Mouse (Mus musculus) layer of hippocampus, adult 11-12 months (tissue): Measurements from ENCODE around the gene 5730455P16Rik.
A peak's percentile ranks its signal among the peaks of the same experiment; 100 is the strongest.
"Not testable (repeated sequence)": the region's sequence is repeated elsewhere in the genome, so short reads cannot be mapped to it uniquely, and the experiment has no call there.

Experiments
- DNase-seq: peaks from one replicate; pipeline ENCODE4 v3.0.0; 2022; ENCODE audit warnings: low spot score

The 5730455P16Rik gene

GRCm38 (mm10) chr11:80378452-80379068, 726 bp upstream of the 5730455P16Rik start:
- not testable (repeated sequence) for DNase-seq

GRCm38 (mm10) chr11:80376651-80377050, 1.2 kb downstream of the 5730455P16Rik start:
- DNase-seq, result no peak

GRCm38 (mm10) chr11:80368949-80369348, 8.9 kb downstream of the 5730455P16Rik start:
- no peak for DNase-seq

DNA sequence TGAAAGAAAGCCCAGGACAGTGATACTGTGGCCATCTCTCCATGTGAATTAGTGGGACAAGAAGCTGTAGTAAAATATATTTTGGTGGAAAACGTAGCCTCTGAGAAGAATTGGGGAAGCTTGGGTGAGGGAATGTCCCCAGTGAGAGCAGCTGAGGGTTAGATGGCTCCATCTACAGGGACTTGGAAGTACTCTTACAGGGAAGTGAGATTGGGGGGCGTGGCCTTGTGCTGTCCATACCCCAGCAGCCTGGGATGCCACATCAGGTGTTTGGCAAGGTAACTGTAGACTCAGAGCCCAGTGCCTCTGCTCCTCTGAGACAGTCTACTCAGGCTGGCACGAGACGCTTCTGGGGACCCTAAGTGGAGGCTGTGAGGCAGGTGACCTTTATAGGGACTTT, 23.0 kb downstream of the 5730455P16Rik start:
- DNase-seq, result peak; percentile 21

- DNase-seq, result peak; percentile 86
These were observed 25.9 kb downstream of the 5730455P16Rik start for GRCm38 (mm10) chr11:80351832-80352430.

GRCm38 (mm10) chr11:80342482-80342881, 35.4 kb downstream of the 5730455P16Rik start:
- DNase-seq, result no peak

- DNase-seq, result no peak
These were observed 41.5 kb downstream of the 5730455P16Rik start for GRCm38 (mm10) chr11:80336351-80336730.

DNA sequence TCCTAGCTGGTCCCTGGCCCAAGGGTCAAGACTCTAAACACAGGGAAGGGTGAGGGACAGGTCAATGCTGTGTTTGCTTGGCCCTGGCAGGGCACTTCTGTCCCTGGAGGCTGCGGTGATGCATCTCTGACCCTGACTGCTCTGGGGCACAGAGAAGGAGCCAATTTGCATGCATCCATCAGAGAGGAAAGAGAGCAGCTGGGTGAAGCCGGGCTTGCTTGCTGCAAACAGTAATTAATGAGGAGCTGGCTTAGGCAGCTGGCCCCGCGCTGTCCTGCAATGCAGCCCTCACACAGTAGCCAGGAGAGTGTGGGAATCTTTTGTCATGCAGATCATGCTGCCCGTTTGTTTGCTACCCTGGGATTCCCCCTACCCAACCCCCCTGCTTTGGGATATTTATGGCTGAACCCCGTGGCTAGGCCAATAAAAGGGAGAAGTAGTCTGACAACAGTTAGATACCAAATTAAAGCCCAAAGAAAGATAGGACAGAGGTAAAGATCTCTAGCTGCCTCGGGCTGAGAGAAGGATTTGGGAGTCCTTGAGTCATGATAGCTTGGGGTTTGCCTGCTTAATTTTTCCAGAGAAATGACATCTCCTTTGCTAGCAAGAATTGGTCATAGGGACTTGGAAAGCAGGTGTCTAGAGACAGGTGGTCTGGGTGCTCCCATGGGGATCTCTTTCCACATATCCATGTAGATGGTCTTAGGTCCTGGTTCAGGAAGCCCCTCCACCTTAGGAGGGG, 42.1 kb downstream of the 5730455P16Rik start:
- no peak for DNase-seq

DNA sequence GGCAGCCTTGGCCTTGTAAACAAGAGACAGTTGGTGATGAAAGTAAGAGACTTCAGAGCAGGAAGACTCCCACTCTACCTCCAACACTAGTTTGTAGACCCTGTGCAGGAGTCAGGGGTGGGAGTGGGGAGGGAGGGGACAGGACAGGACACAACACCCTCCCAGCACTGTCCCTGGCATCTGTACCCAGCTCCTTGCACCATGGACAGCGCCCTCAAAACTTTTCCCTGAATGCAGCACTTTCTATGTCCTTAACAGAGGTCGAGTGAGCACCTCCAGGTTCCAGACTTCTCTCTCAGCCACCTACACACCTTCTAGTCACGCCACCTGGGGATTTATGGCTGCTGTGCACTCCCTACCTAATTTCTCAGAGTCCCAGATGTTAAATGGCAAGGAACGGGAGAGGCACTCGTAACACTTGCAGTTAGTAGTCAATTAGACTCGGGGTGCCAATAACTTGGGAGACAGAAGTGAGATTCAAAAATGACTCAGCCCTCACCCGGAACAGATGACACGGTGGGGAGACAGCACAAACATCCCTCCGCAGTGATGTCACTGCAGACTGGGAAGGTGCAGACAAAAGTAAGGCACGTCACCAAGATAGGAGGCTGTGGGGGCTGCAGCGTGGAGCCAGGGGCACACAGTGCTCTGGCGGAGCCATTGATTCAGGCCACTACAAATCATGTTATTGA, 45.0 kb downstream of the 5730455P16Rik start:
- DNase-seq, result no peak

GRCm38 (mm10) chr11:80324636-80325035, 53.2 kb downstream of the 5730455P16Rik start:
- DNase-seq, result no peak

DNA sequence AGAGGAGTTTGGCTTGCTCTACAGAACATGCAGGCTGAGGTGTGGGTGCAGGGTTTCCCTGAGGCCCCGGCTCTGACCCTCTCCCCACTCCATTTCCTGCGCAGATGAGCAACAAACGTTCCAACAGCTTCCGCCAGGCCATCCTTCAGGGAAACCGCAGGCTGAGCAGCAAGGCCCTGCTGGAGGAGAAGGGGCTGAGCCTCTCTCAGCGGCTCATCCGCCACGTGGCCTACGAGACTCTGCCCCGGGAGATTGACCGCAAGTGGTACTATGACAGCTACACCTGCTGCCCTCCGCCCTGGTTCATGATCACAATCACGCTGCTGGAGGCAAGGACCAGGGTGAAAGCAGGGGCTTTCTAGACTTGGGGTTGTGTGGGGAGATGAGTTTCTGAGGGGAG, 54.6 kb downstream of the 5730455P16Rik start:
- DNase-seq, result no peak

DNA sequence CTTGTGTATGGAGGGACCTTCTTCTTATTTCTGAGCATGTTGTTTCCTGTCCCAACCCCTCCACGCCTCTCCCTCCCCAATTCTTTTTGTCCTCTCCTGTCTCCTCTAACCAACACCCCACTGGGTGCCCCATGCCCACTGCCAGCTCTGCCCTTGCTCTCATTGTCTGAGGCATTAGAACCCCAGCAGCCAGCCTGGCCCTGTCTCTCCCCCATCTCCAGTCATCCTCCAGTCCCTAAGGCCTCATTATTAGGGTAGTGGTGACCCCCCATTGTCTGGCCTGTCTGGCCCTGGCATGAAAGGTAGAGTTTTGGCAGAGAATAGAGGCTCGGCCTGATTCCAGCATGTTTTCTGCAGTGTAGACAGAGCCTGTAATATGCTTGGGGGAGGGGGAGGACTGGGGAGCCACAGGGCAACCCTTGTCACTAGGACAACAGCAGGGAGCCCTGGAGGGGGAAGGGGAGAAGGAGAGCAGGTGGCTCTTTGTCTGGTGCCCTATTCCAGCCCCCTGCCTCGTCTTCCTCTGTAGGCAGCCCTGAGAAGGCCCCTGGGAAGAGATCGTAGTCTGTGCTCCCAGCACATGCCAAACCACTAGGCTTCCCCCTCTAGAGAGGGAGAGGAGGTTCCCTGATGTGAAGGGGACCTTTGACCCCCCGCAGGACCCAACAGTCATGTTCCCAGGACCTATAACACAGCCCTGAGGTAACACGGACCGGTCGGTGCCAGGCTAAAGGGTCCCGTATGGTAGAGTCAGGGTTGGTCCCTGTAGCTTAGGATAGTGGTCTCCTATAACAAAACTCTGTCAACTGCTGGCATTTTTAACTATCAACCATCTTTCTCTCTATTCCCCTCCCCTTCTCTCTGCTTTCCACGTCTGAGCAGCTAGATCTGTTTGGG, 61.8 kb downstream of the 5730455P16Rik start:
- DNase-seq, result no peak

- DNase-seq, result no peak
These were observed 63.9 kb downstream of the 5730455P16Rik start for GRCm38 (mm10) chr11:80313944-80314343.

- DNase-seq, result no peak
These were observed 64.4 kb downstream of the 5730455P16Rik start for GRCm38 (mm10) chr11:80313462-80313861.

- DNase-seq, result no peak
These were observed 65.3 kb downstream of the 5730455P16Rik start for GRCm38 (mm10) chr11:80312565-80312964.

GRCm38 (mm10) chr11:80312049-80312448, 65.8 kb downstream of the 5730455P16Rik start:
- DNase-seq, result no peak

DNA sequence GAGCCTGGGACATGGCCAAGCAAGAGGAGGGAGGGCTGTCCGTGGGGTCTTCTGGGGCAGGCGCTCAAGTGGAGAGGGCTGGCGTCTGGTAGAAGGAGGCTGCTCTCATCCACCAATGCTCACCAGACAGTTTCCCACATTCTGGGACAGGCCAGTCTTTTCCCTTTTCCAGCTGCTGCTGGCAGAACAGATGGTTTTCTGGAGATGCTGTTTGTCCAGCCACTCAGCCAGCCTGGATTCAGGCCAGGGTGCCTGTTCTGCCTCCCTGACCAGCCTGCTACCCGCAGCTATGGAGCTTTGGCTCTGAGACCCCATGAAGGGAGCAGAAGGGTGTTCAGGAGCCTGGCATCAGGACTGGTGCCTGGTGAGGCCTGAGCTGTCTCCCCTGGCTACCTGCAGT, 66.6 kb downstream of the 5730455P16Rik start:
- DNase-seq, result no peak
